Mouse (Mus musculus) G1E (cell line): ENCODE measurements around the gene Pear1.

Experiments
- CTCF ChIP-seq: IDR thresholded peaks from 2 replicates; pipeline ENCODE4 v1.5.1; 2012; ENCODE audit warnings: low read depth, low read length, inconsistent platforms, mixed read lengths
- GATA1 ChIP-seq: IDR thresholded peaks from 2 replicates; pipeline ENCODE4 v1.6.1; 2012; ENCODE audit warnings: borderline replicate concordance, low read length, inconsistent platforms, mixed read lengths

DNA sequence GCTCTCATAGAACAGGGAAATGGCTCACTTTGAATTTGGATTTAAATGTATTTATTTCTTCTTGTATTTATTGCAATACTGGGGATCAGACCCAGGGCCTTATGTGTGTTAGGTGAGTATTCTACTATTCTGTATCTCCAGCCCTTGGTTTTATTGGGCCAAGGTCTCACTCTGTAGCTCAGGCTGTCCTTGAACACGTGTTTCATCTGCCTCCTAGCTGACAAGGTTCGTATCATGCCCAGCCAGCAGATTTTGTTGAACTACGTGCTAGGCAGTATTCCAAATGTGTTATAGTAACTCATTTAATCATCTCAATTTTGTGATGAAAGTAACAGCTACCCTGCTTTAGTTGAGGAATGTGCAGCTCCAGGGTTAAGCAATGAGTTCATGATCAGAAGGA, 82.1 kb downstream of the Pear1 start:
- TF ChIP-seq CTCF (no peak), GATA1 (no peak)
